Mouse (Mus musculus): ENCODE results near the gene Vwa2. TPM values are rescaled to one million over a fixed set of nuclear protein-coding genes. Genes with fewer than 3 reads are reported as not detected.

The Vwa2 gene
- not detected for total RNA-seq (2022)

DNA sequence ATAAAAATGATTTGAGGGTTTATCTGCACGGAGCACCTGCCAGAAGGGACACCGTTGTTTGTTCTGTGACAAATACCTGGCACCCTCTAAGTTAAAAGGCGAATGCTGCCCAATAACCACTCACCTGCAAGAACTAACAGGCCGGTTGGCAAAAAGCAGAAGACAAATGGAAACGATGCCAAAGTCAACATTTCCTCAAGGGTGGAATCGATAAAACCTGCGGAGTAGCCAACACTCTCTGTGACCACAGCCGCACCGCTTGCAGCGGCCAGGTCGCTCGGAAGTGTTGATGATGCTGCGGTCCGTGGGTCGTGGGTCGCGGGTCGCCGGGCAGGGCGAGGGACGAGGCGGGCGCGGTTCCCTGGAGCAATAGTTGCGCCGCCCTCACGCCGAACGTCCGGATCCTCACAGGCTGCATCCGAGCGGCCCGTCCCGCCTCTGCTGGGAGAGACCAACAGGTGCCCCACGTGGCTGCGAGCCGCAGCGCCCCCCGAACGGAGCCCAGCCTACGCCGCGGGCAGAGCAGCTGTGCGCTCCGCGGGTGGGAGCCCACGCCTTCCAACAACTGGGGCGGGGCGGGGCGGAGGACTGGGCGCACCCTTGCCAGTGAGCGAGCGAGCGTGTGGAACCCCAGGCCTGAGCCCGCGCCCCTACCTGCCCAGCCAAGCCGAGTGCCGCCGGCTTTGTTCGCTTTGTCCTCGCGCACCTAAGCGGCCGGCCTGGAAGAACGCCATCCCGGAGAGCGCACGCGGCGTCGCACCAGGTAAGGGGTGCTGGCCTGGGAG lies at the start of gene Vwa2:
Gene Vwa2, plus strand, starts transcription at position 434 of the 785 bp plus-strand sequence.
- DNase-seq (ENCODE audit: low spot score in 2 of 2): no peak

- no peak for DNase-seq (ENCODE audit: low spot score in 2 of 2)
These were observed 47.9 kb upstream of the Vwa2 start, which contains the start of gene Tdrd1 for GRCm38 (mm10) chr19:56826047-56826631. Tdrd1 (plus strand) TSS chr19:56826209.

DNA sequence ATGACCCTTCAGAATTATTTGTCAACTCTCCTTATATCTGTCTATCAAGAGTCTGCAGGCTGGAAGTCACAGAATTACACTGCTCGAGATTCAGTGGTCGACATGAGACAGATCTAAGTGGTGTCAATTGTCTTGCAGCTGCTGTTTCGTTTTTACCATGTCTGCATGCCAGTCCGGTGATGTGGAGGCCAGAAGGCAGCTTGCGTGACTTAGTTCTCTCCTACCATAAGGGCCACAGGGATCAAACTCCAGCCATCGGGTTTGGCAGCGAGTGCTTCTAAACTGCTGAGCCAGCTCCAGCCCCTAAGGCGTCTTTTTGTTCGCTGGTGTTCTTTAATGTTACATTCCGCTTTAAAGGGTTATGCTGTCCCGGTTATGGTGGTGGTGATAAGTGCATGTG lies 45.7 kb upstream of the Vwa2 start:
- DNase-seq (ENCODE audit: low spot score in 2 of 2): no peak

DNA sequence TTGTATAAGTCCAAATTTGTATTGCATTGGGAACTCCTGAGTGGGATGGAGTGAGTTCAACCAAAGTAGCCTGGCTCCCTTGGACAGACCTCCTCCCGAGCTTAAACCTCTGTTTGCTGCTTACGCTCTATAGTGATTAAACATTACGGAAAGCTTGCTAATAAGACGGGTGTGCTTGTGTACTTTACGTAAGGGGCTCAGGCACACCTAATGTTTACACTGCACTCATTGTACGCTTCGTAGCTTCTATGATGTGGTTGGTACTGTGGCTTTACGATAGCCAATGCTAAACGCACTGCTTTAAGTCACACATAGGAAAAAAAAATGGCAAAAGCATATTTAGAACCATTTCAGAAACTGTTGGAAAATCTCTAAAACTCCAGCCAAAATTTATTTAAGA lies 44.8 kb upstream of the Vwa2 start:
- DNase-seq (ENCODE audit: low spot score in 2 of 2): no peak

- no peak for DNase-seq (ENCODE audit: low spot score in 2 of 2)
These were observed 43.9 kb upstream of the Vwa2 start for GRCm38 (mm10) chr19:56830163-56830562.

- no peak for DNase-seq (ENCODE audit: low spot score in 2 of 2)
These were observed 38.7 kb upstream of the Vwa2 start for GRCm38 (mm10) chr19:56835340-56835739.

DNA sequence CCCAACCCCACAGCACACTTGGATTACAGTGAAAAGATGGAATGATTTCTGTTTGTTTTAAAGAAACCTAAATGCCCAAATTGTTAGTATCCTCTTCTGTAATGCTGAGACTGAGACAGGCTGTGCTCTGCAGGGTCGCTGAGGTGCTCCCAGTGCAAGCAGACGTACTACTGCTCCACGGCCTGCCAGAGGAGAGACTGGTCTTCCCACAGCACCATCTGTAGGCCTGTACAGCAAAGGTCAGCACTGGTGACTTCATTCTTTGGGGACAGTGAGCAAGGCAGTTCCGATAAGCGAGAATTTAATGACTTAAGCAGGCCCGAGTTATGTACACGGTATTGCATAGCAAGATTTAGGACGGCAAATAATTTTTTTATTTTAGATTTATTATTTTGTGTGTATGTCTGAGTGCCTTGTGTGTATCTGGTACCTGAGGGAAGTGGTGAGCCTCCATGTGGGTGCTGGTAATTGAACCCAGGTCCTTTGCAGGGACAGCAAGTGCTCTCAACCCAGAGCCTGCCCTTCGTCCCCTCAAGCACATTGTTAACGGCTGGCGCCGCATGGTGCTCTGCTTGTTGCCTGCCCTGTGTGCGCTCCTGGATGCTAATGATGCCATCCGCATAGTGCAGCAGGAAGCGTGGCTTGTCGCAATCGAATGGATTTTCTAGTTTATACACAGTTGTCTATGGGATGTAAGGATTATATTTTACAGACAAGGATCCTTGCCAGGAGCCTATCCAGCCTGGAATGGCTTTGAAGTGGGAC lies 34.9 kb upstream of the Vwa2 start:
- no peak for DNase-seq (ENCODE audit: low spot score in 2 of 2)

GRCm38 (mm10) chr19:56842974-56843373 lies 31.1 kb upstream of the Vwa2 start:
- DNase-seq (ENCODE audit: low spot score in 2 of 2): no peak

DNA sequence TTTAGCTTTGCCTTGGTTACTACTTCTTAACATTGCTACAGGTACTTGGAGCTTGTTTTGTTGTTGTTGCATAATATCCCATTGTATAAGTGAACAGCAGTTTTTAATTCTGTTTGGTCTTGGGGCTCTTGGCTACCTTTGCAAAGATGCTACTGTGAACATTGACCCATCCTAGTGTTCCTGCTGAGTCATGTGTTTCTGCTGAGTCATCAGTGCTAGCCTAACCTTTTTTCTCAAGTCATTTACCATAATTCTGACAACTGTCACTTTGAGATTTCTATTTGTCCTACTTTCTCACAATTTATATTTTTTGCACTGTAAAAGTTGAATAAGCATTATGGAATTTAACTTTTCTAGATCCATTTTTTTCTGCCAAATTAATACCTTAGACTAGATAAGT lies 21.5 kb upstream of the Vwa2 start:
- no peak for DNase-seq (ENCODE audit: low spot score in 2 of 2)

- no peak for DNase-seq (ENCODE audit: low spot score in 2 of 2)
These were observed 17.6 kb upstream of the Vwa2 start for GRCm38 (mm10) chr19:56856455-56856854.

DNA sequence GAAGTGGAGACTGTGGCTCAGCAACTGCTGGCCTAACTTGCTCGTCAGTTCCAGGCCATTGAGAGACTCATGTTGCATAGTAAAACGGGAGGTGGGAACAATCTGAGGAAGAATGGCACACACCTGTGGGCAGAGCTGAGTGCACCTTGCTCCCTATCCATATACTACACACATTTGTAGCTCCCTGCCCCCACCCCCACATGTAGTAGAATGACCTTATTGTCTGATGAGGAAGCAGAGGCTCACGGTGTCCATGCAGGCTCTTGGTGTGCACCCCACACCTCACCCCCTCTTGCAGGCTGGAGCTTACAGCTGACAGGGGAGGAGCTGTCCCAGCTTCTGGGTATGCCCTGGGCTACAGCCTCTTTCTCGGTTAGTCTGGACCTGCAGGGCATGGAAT lies 6.3 kb upstream of the Vwa2 start:
- no peak for DNase-seq (ENCODE audit: low spot score in 2 of 2)

DNA sequence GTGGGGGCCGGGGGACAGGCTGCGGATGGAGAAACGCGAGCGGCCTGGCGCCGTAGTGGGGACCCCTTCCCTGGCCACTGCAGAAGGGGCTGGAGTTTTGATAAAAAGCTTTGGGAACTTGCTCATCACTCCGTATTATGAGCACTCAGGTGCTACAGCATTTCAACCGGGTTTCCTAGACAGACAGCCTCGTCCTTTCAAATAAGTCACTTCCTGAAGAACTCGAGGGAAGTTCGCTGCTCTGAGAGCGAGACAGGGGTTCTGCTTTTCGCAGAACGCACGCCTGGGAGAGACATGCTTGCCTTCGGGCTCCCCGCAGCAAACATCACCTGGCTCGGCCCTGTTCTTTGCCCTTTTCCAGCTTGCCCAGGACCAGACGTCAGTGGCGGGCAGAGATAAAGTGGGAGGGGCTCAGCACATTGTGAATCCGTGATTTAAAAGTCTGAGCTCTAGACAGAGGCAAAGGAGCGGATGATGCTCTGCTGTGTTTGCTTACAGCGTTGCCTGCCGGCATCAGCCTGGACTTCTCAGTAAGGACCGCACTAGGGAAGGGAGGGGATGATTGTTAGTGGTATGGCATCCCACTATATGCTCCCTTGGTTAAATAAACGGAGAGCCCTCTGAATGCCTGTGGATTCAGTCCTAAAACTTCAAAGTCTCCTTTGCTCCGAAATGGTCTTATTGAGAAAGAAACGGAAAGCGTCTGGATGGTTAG lies 709 bp downstream of the Vwa2 start:
- no peak for DNase-seq (ENCODE audit: low spot score in 2 of 2)

- DNase-seq (ENCODE audit: low spot score in 2 of 2): no peak
These were observed 3.3 kb downstream of the Vwa2 start for GRCm38 (mm10) chr19:56877364-56877763.

DNA sequence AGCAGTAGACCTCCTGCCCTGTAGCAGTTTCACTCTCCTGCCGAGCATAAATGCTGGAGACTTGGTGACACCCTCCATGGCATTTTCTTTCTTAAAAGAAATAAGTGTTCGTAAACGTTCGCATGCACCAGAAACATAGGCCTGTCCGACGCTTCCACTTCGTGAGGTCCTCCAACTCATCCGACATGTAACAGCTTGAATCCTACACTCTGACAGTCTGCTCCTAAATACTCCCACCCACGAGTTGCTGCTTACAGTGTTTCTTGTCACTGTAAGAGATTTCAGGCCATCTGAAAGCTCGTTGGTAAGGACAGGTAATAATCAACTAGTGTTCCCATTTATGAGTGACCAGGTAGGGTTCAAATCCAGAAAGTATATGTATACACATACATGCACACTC lies 13.8 kb downstream of the Vwa2 start:
- no peak for DNase-seq (ENCODE audit: low spot score in 2 of 2)

DNA sequence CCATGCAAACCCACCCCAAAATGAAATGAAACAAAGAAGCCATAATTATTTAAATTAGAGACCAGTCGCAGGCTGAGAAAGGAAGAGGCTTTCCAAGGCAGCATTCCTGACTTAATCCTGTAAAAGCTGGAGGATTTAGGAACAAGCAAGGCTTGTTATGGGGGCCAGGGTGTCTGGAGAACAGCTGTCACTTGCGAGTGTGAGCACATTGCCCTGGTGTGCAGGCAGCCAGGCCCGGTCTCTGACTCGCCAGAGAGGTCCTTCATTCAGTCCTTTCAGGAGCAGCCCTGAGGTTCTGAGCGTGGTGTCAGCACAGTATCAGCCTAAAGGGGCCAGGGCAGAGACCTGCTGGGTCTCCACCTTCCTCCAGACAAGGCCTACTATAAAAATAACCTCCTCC lies 14.6 kb downstream of the Vwa2 start:
- DNase-seq (ENCODE audit: low spot score in 2 of 2): no peak

DNA sequence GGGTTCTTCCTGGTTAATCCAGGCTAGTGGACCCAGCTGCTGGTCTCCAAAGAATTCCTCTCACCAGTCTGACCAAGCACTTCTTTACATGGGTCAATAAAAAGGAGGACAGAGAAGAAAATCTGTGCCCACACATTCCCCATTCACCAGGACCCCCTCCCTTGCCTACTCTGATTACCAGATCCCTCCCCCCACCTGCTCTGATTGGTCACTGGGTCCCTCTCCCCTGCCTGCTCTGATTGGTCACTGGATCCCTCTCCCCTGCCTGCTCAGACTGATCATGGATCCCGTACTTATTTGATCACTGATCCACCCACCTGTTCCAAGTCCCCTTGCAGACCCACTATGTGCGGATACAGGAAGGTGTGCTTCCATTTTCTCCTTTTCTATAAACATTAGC lies 17.4 kb downstream of the Vwa2 start:
- DNase-seq (ENCODE audit: low spot score in 2 of 2): no peak

GRCm38 (mm10) chr19:56892586-56892985 lies 18.5 kb downstream of the Vwa2 start:
- DNase-seq (ENCODE audit: low spot score in 2 of 2): no peak

DNA sequence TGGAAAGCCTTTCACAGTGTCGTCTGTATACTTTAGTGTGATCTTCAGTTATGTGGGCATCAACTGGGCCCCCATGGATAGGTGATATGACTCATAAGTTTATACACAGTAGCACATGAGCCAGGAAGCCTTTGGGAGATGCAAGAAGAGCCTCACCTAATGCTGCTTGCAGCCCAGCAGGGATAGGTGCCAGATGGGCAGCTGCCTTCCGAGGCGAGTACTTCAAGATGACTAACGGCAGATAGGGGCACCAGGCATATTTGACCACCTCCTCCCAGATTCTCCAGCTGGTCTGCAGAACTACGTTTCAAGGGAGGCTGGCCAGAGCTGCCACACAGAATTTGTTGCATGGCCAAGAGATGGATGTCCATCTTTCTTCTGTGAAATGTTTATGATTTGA lies 19.3 kb downstream of the Vwa2 start:
- no peak for DNase-seq (ENCODE audit: low spot score in 2 of 2)

DNA sequence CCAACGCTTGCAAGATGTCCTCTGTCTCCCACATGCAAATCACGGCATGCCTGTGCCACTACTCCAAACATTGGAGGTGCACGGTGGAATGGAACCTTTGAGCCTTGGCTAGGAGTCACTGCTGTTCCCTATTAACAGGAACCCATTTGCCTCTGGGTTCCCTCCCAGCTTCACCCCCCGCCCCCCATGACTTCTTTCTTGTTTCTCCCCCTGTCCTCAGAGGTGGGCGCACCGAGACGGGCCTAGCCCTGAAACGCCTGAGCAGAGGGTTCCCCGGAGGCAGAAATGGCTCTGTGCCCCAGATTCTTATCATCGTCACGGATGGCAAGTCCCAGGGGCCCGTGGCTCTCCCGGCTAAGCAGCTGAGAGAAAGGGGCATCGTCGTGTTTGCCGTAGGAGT lies 23.6 kb downstream of the Vwa2 start:
- DNase-seq (ENCODE audit: low spot score in 2 of 2): no peak

DNA sequence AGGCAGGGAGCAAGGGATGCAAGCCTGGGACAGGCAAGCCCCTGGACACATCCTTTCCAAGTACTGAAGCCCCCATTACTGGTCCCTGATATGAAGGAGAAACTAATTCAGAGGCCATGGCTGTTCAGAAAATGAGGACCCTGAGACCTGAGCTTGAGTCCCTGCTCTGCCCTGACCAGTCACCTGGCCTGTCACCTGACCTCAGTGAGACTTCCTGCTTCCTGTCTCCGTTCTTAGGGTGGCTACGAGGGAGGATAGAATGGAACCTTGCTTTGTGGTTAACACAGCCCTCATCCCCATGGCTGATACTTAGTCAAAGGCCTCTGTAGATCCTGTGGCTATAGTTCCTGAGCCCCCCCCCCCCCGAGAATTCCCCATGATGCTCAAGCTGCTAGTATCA lies 30.0 kb downstream of the Vwa2 start:
- DNase-seq (ENCODE audit: low spot score in 2 of 2): no peak

DNA sequence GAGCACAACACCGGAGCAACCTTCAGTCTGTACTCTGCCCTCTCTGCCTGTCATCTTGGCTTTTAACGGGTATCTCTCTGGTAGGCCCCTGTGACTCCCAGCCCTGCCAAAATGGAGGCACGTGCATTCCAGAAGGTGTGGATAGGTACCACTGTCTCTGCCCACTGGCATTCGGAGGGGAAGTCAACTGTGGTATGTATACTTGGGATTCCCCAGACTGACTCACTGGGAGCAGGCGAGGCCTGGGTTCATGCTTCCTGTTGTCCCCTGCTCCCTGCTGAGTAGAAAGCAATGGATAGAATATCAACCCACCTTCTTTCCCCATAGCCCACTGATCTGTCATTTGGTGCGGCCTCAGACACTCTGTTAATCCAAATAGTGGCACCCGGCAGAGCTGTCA lies 31.3 kb downstream of the Vwa2 start:
- DNase-seq (ENCODE audit: low spot score in 2 of 2): no peak

DNA sequence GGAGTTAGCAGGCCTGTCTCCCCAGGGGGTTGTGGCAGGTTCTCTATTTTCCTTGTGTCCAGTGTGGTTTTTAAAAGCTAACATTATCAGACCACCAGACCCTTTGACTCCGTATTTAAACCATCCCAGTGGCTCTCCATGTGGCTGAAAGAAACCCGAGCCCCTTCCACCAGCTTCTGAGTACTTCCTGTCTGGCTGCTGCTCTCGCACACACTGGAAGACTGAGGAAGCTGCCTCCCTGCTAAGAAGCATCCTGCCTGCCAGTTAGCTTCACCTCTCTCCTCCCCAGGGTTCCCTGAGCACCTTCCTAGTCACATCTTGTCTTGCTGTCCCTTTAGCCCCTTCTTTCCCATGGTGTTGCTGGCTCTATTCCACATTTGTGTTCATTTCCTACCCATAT lies 33.8 kb downstream of the Vwa2 start:
- no peak for DNase-seq (ENCODE audit: low spot score in 2 of 2)
